8 mouse cellular contexts compared by ENCODE assay signal in the genomic region with DNA sequence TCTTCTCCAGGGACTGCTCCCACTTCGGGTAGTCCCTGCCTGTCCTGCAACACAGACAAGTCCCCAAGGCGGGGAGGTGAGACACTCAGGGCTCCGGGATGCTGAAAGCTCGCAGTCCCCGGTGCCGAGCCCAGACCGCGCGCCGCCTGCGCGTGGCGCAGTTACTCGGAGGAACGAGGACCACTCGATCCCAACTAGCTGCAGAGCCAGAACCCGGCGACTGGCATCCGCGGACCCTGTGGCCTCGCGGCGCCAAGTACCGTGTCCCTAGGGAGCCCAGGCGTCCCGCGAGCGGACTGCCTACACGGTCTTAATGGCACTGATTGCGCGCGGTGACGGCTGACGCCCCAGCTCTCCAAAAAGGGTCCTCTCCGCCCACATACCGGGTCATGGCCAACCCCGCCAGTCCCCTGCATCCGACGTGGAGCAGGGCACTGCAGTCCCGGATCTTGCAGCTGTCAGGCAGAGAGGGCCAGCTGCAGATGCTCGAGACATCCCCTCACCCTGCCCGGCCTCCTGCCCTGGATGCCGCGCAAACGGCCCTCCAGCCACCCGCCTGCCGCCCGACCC. TPM values are rescaled to one million over a fixed set of nuclear protein-coding genes. Genes with fewer than 3 reads are reported as not detected.
A peak's percentile ranks its signal among the peaks of the same experiment; 100 is the strongest.
DNase-seq lines count a peak whose midpoint lies in the region; ATAC-seq and TF ChIP-seq lines count a peak whose summit lies in the region.

No protein-coding gene starts in this region.

- peak; percentile 19 for DNase-seq in adipocyte (ENCODE audit: low spot score)
- peak; percentile 68 to 74 for DNase-seq in layer of hippocampus, postnatal 10 days (ENCODE audit: low spot score in 2 of 2)
- peak; percentile 41 for DNase-seq in lung, adult 2 months
- DNase-seq in ovary, postnatal 10 days (ENCODE audit: low spot score), result peak; percentile 62

- no peaks in the 10 kb centered on the region for H3K4me1 ChIP-seq in ES-Bruce4 (ENCODE audit: control insufficient read depth, insufficient read depth, low read length)
- H3K4me1 ChIP-seq in forebrain, embryonic 13.5 days, result peaks cover 16% of the 10 kb centered on the region
- H3K4me1 ChIP-seq in heart, embryonic 16.5 days (ENCODE audit: control insufficient read depth, insufficient read depth, low read length), result peaks cover 11% of the 10 kb centered on the region; the same call in 1 of the 2 replicates
- H3K4me1 ChIP-seq in lung, adult 2 months (ENCODE audit: control insufficient read depth, insufficient read depth, low read length), result no peaks in the 10 kb centered on the region

- H3K9me3 ChIP-seq in ES-Bruce4 (replicated peaks; ENCODE audit: control insufficient read depth, insufficient read depth, low read length, poor library complexity, severe bottlenecking), result no peaks in the 10 kb centered on the region
- H3K9me3 ChIP-seq in forebrain, embryonic 13.5 days (replicated peaks), result no peaks in the 10 kb centered on the region
- no peaks in the 10 kb centered on the region for H3K9me3 ChIP-seq in heart, embryonic 16.5 days (replicated peaks; ENCODE audit: control insufficient read depth, low read length)

- no peaks in the 10 kb centered on the region for H3K36me3 ChIP-seq in ES-Bruce4 (ENCODE audit: control insufficient read depth, insufficient read depth, low read length, poor library complexity, severe bottlenecking)
- no peaks in the 10 kb centered on the region for H3K36me3 ChIP-seq in forebrain, embryonic 13.5 days (ENCODE audit: poor library complexity, severe bottlenecking)
- no peaks in the 10 kb centered on the region for H3K36me3 ChIP-seq in heart, embryonic 16.5 days (ENCODE audit: control insufficient read depth, insufficient read depth)

- H3K4me2 ChIP-seq in forebrain, embryonic 13.5 days, result peak overlapping the region; percentile 98
- peak overlapping the region; percentile 98 for H3K4me2 ChIP-seq in heart, embryonic 16.5 days (ENCODE audit: low read depth, low read length)

- peak overlapping the region; percentile 61 for H3K4me3 ChIP-seq in ES-Bruce4 (ENCODE audit: low read depth, low read length)
- H3K4me3 ChIP-seq in forebrain, embryonic 13.5 days, result peak overlapping the region; percentile 70
- H3K4me3 ChIP-seq in heart, embryonic 16.5 days (ENCODE audit: low read length), result peak overlapping the region; percentile 69
- H3K4me3 ChIP-seq in lung, adult 2 months (replicated peaks; ENCODE audit: extremely low read depth, low read depth, low read length), result peak overlapping the region; percentile 66

- TF ChIP-seq EP300 in ES-Bruce4 (IDR thresholded peaks at IDR 0.05; ENCODE audit: insufficient read depth, low read depth, low read length), result no peak

- no peak overlapping the region for H3K27ac ChIP-seq in ES-Bruce4 (ENCODE audit: insufficient read depth, low read length)
- H3K27ac ChIP-seq in forebrain, embryonic 13.5 days, result peak overlapping the region; percentile 75
- peak overlapping the region; percentile 88 for H3K27ac ChIP-seq in heart, embryonic 16.5 days (ENCODE audit: low read length)

- peak; percentile 84 for ATAC-seq in forebrain, embryonic 13.5 days
- ATAC-seq in heart, embryonic 16.5 days (replicated peaks; ENCODE audit: extremely low read depth, insufficient read depth, low FRiP score), result peak; percentile 56
- ATAC-seq in megakaryocyte progenitor cell, adult 5-6 weeks (replicated peaks; ENCODE audit: poor library complexity), result no peak; the same call in 1 of the 2 replicates

- H3K27me3 ChIP-seq in ES-Bruce4 (ENCODE audit: control insufficient read depth, insufficient read depth, low read length, poor library complexity, severe bottlenecking), result peaks cover 15% of the 10 kb centered on the region
- H3K27me3 ChIP-seq in forebrain, embryonic 13.5 days, result peaks cover 9% of the 10 kb centered on the region; the same call in 1 of the 2 replicates
- peaks cover 5% of the 10 kb centered on the region; the same call in 1 of the 2 replicates for H3K27me3 ChIP-seq in heart, embryonic 16.5 days (ENCODE audit: control insufficient read depth, insufficient read depth, low read length)

- TF ChIP-seq POLR2A in ES-Bruce4 (IDR thresholded peaks at IDR 0.05; ENCODE audit: insufficient read depth, low read length), result no peak
- no peak for TF ChIP-seq POLR2A in lung, adult 2 months (IDR thresholded peaks at IDR 0.05; ENCODE audit: borderline replicate concordance, extremely low read depth, low read depth, low read length)

- under 1% methylated on average over 48 of the region's 48 CpGs for WGBS in forebrain, embryonic 13.5 days
- under 1% methylated on average over 48 of the region's 48 CpGs for WGBS in heart, embryonic 16.5 days
- WGBS in lung, adult 2 months, result 1% methylated on average over 48 of the region's 48 CpGs

- TF ChIP-seq CTCF in ES-Bruce4 (IDR thresholded peaks at IDR 0.05; ENCODE audit: low read depth, low read length), result no peak
- TF ChIP-seq CTCF in lung, adult 2 months (IDR thresholded peaks at IDR 0.05; ENCODE audit: insufficient read depth, low read length), result no peak

- peak overlapping the region; percentile 53 for H3K9ac ChIP-seq in ES-Bruce4 (ENCODE audit: low read depth, poor library complexity, severe bottlenecking)
- H3K9ac ChIP-seq in forebrain, embryonic 13.5 days, result peak overlapping the region; percentile 78
- peak overlapping the region; percentile 83 for H3K9ac ChIP-seq in heart, embryonic 16.5 days (ENCODE audit: low read length)

RNA-seq across cellular contexts. Expression of a gene that starts 0.9 kb away (rescaled TPM):
- polyA plus RNA-seq in ES-Bruce4 (2011; ENCODE audit: insufficient read depth, insufficient read length, low read depth, missing spikeins), result not detected in 2 replicates
- 0.10 TPM in 1 of 2 replicates, not detected in the other for polyA plus RNA-seq in forebrain, embryonic 13.5 days (2015; fragmentation: Nextera tagmentation; extraction: Ambion mirVana)
- polyA plus RNA-seq in heart, embryonic 16.5 days (2015; fragmentation: Nextera tagmentation; extraction: Ambion mirVana), result 0.29 and 0.32 TPM in 2 replicates
- under 1 TPM; 0.16 to 0.22 TPM for total RNA-seq in layer of hippocampus, postnatal 10 days (2021)
- polyA plus RNA-seq in lung, adult 2 months (2012; rRNA removed), result 0.43 and 0.52 TPM in 2 replicates
- total RNA-seq in megakaryocyte progenitor cell, adult 5-6 weeks (2015), result not detected in 2 replicates
- not detected in 2 replicates for total RNA-seq in megakaryocyte progenitor cell, adult 5-6 weeks (2017)

RNA-seq across cellular contexts. Expression of a gene that starts 2.0 kb away (rescaled TPM):
- 2.0 and 2.4 TPM in 2 replicates for polyA plus RNA-seq in ES-Bruce4 (2011; ENCODE audit: insufficient read depth, insufficient read length, low read depth, missing spikeins)
- polyA plus RNA-seq in forebrain, embryonic 13.5 days (2015; fragmentation: Nextera tagmentation; extraction: Ambion mirVana), result 1.7 and 1.8 TPM in 2 replicates
- polyA plus RNA-seq in heart, embryonic 16.5 days (2015; fragmentation: Nextera tagmentation; extraction: Ambion mirVana), result 14.8 and 19.4 TPM in 2 replicates
- total RNA-seq in layer of hippocampus, postnatal 10 days (2021), result 10 to 100 TPM; 10.3 to 13.2 TPM
- polyA plus RNA-seq in lung, adult 2 months (2012; rRNA removed), result 20.2 and 30.6 TPM in 2 replicates
- total RNA-seq in megakaryocyte progenitor cell, adult 5-6 weeks (2015), result 0.05 and 0.10 TPM in 2 replicates
- 0.17 and 0.20 TPM in 2 replicates for total RNA-seq in megakaryocyte progenitor cell, adult 5-6 weeks (2017)

Comparison
In these comparisons a context has a peak if more than half of its experiments do, and no peak if none do; other contexts are left out.
1. DNase-seq: peak in every context shown above with its lines; median percentile 71 in layer of hippocampus, postnatal 10 days; 62 in ovary, postnatal 10 days; 41 in lung, adult 2 months; 19 in adipocyte.